Mouse (Mus musculus): ENCODE data around the gene Fbn1. TPM values are rescaled to one million over a fixed set of nuclear protein-coding genes. Genes with fewer than 3 reads are reported as not detected.

Gene Fbn1
- total and polyA plus RNA-seq, 2 experiments from 2014 or later = 12.7 to 127 TPM

GRCm38 (mm10) chr2:125492050-125492900 is 15.5 kb downstream of the Fbn1 start:
- no peaks in the 10 kb centered on the region for H3K9me3 ChIP-seq (replicated peaks; ENCODE audit: control insufficient read depth, low read length)
- no peaks in the 10 kb centered on the region; the same call in 1 of the 2 replicates for H3K36me3 ChIP-seq (replicated peaks; ENCODE audit: control insufficient read depth, insufficient read depth, low read length)
- TF ChIP-seq CTCF (IDR thresholded peaks at IDR 0.05; ENCODE audit: low read depth) (no peak), EP300 (IDR thresholded peaks at IDR 0.05; ENCODE audit: low read depth) (no peak)
- WGBS = 58% methylated on average over 15 of the region's 15 CpGs
- 0 out of 2 replicates have a peak overlapping the region, but pooled peaks have one; percentile 6 for H3K27ac ChIP-seq (ENCODE audit: low read depth)
- DNase-seq (ENCODE audit: low spot score) (no peak), ATAC-seq (ENCODE audit: insufficient read depth, low read depth) (no peak)
- no peak overlapping the region for H3K9ac ChIP-seq (replicated peaks; ENCODE audit: low read depth, low read length)
- no peak overlapping the region for H3K4me2 ChIP-seq (ENCODE audit: low read depth, low read length)
- no peaks in the 10 kb centered on the region; the same call in 1 of the 2 replicates for H3K4me1 ChIP-seq (ENCODE audit: control insufficient read depth, insufficient read depth)
- no peak overlapping the region for H3K4me3 ChIP-seq (ENCODE audit: low read depth, low read length)
- no peaks in the 10 kb centered on the region for H3K27me3 ChIP-seq (ENCODE audit: control insufficient read depth, insufficient read depth, low read length)

DNA sequence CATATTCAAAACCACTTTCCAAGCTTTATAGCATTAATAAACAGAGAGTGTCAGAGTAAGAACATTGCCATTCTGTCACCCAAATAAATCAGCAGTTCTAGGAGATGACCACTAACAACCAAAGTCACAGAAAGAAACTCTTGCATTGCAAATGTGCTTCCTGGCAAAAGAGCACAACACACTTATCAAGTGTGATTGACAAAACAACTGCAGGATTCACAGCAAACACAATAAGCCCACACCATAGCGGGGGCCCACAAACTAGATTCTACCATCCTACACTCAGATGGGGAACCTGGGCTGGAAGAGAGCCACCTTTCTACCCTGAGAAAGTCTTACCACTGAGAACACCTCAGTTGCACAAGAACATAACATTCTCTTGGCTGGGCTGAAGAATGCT is 17.8 kb downstream of the Fbn1 start:
- H3K27me3 ChIP-seq (ENCODE audit: control insufficient read depth, insufficient read depth, low read length) = no peaks in the 10 kb centered on the region
- no peak for TF ChIP-seq EP300 (IDR thresholded peaks at IDR 0.05; ENCODE audit: low read depth)
- no peak for TF ChIP-seq CTCF (IDR thresholded peaks at IDR 0.05; ENCODE audit: low read depth)
- H3K36me3 ChIP-seq (replicated peaks; ENCODE audit: control insufficient read depth, insufficient read depth, low read length) = no peaks in the 10 kb centered on the region; the same call in 1 of the 2 replicates
- no peaks in the 10 kb centered on the region; the same call in 1 of the 2 replicates for H3K4me1 ChIP-seq (ENCODE audit: control insufficient read depth, insufficient read depth)
- DNase-seq (ENCODE audit: low spot score) (no peak), ATAC-seq (ENCODE audit: insufficient read depth, low read depth) (no peak)
- no peaks in the 10 kb centered on the region for H3K9me3 ChIP-seq (replicated peaks; ENCODE audit: control insufficient read depth, low read length)
- no peak overlapping the region for H3K4me3 ChIP-seq (ENCODE audit: low read depth, low read length)
- 89% methylated on average over 1 of the region's 1 CpGs for WGBS
- H3K4me2 ChIP-seq (ENCODE audit: low read depth, low read length) = no peak overlapping the region
- no peak overlapping the region for H3K27ac ChIP-seq (ENCODE audit: low read depth)
- no peak overlapping the region for H3K9ac ChIP-seq (replicated peaks; ENCODE audit: low read depth, low read length)

- DNase-seq (ENCODE audit: low spot score) = no peak
- Histone ChIP-seq H3K4me1 (ENCODE audit: control insufficient read depth, insufficient read depth) (no peaks in the 10 kb centered on the region), H3K27ac (ENCODE audit: low read depth) (no peak overlapping the region), H3K9ac (replicated peaks; ENCODE audit: low read depth, low read length) (no peak overlapping the region), H3K27me3 (ENCODE audit: control insufficient read depth, insufficient read depth, low read length) (no peaks in the 10 kb centered on the region), H3K36me3 (replicated peaks; ENCODE audit: control insufficient read depth, insufficient read depth, low read length) (no peaks in the 10 kb centered on the region), H3K4me2 (ENCODE audit: low read depth, low read length) (no peak overlapping the region), H3K9me3 (replicated peaks; ENCODE audit: control insufficient read depth, low read length) (no peaks in the 10 kb centered on the region), H3K4me3 (ENCODE audit: low read depth, low read length) (no peak overlapping the region)
- no peak for TF ChIP-seq EP300 (IDR thresholded peaks at IDR 0.05; ENCODE audit: low read depth)
- no peak for TF ChIP-seq CTCF (IDR thresholded peaks at IDR 0.05; ENCODE audit: low read depth)
- 69% methylated on average over 9 of the region's 9 CpGs for WGBS
- ATAC-seq (ENCODE audit: insufficient read depth, low read depth) = 0 out of 2 replicates have a peak, but pooled peaks have one; percentile 44
Observed at GRCm38 (mm10) chr2:125484910-125485309, 22.9 kb downstream of the Fbn1 start.

GRCm38 (mm10) chr2:125484164-125484563 is 23.6 kb downstream of the Fbn1 start:
- no peaks in the 10 kb centered on the region for H3K9me3 ChIP-seq (replicated peaks; ENCODE audit: control insufficient read depth, low read length)
- H3K4me2 ChIP-seq (ENCODE audit: low read depth, low read length) = no peak overlapping the region
- DNase-seq (ENCODE audit: low spot score) = no peak
- H3K9ac ChIP-seq (replicated peaks; ENCODE audit: low read depth, low read length) = no peak overlapping the region
- H3K4me3 ChIP-seq (ENCODE audit: low read depth, low read length) = no peak overlapping the region
- peak; percentile 24; the same call in 1 of the 2 replicates for ATAC-seq (ENCODE audit: insufficient read depth, low read depth)
- TF ChIP-seq EP300 (IDR thresholded peaks at IDR 0.05; ENCODE audit: low read depth) = no peak
- no peak for TF ChIP-seq CTCF (IDR thresholded peaks at IDR 0.05; ENCODE audit: low read depth)
- H3K36me3 ChIP-seq (replicated peaks; ENCODE audit: control insufficient read depth, insufficient read depth, low read length) = no peaks in the 10 kb centered on the region
- H3K27ac ChIP-seq (ENCODE audit: low read depth) = no peak overlapping the region
- H3K27me3 ChIP-seq (ENCODE audit: control insufficient read depth, insufficient read depth, low read length) = no peaks in the 10 kb centered on the region
- no peaks in the 10 kb centered on the region for H3K4me1 ChIP-seq (ENCODE audit: control insufficient read depth, insufficient read depth)

DNA sequence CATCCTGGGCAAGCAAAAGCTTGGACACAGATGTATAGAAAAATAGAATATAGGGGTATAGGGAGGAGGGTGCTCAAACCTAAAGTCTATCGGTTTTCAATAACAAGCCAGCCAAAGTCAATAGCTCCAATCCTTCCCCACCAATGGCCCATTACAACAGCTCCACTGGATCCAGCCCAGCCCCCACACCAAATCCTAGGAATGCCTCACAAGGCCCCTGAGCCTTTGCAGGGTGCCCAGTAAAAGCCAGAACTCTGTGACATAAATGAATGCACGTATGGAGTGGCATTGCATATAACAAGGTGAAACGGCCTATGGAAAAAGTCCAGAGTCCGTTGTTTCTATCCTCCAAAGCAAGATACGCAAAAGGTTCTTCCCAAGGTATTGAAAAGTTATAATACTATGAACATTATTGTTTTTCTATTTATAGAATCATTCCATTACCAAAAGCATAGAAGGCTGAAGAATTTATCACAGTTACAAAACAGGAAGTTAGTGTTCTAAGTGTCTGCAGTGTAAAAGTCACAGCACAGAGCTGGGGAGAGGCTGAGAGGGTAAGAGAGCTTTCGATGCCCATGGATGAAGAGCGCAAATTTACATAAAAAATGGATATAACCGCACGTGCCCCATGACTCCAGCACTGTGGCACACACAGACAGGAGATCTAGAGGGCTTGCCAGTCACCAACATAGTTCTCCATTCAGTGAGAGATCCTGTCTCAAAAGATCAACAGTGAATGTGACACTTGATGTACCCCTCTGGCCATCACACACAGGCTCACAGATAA is 26.1 kb downstream of the Fbn1 start:
- H3K9me3 ChIP-seq (replicated peaks; ENCODE audit: control insufficient read depth, low read length) = no peaks in the 10 kb centered on the region
- 81% methylated on average over 9 of the region's 9 CpGs for WGBS
- no peaks in the 10 kb centered on the region for H3K27me3 ChIP-seq (ENCODE audit: control insufficient read depth, insufficient read depth, low read length)
- ATAC-seq (ENCODE audit: insufficient read depth, low read depth) (no peak), DNase-seq (ENCODE audit: low spot score) (no peak)
- no peak for TF ChIP-seq EP300 (IDR thresholded peaks at IDR 0.05; ENCODE audit: low read depth)
- no peak for TF ChIP-seq CTCF (IDR thresholded peaks at IDR 0.05; ENCODE audit: low read depth)
- no peak overlapping the region for H3K9ac ChIP-seq (replicated peaks; ENCODE audit: low read depth, low read length)
- H3K4me2 ChIP-seq (ENCODE audit: low read depth, low read length) = no peak overlapping the region
- no peaks in the 10 kb centered on the region for H3K4me1 ChIP-seq (ENCODE audit: control insufficient read depth, insufficient read depth)
- H3K27ac ChIP-seq (ENCODE audit: low read depth) = no peak overlapping the region
- no peaks in the 10 kb centered on the region for H3K36me3 ChIP-seq (replicated peaks; ENCODE audit: control insufficient read depth, insufficient read depth, low read length)
- no peak overlapping the region for H3K4me3 ChIP-seq (ENCODE audit: low read depth, low read length)
